Mouse (Mus musculus): ENCODE results near the gene Thsd7b. TPM values are rescaled to one million over a fixed set of nuclear protein-coding genes. Genes with fewer than 3 reads are reported as not detected.
A peak's percentile ranks its signal among the peaks of the same experiment; 100 is the strongest.
"Not testable (repeated sequence)": the region's sequence is repeated elsewhere in the genome, so short reads cannot be mapped to it uniquely, and the experiment has no call there.

The Thsd7b gene
- polyA plus RNA-seq, 1 experiment from 2014 or later, result 5.1 TPM

- WGBS, result 88% methylated on average over 13 of the region's 13 CpGs
- Histone ChIP-seq H3K9ac (no peak overlapping the region), H3K27me3 (no peaks in the 10 kb centered on the region), H3K9me3 (replicated peaks) (no peaks in the 10 kb centered on the region), H3K36me3 (ENCODE audit: poor library complexity, severe bottlenecking) (no peaks in the 10 kb centered on the region), H3K4me1 (no peaks in the 10 kb centered on the region), H3K4me3 (no peak overlapping the region), H3K27ac (no peak overlapping the region), H3K4me2 (no peak overlapping the region)
- ATAC-seq, result no peak
Observed at GRCm38 (mm10) chr1:129595447-129595846, 322.3 kb downstream of the Thsd7b start.

- no peak overlapping the region for H3K27ac ChIP-seq
- no peaks in the 10 kb centered on the region for H3K9me3 ChIP-seq (replicated peaks)
- ATAC-seq, result no peak
- no peak overlapping the region for H3K4me3 ChIP-seq
- H3K4me2 ChIP-seq, result no peak overlapping the region
- H3K36me3 ChIP-seq (ENCODE audit: poor library complexity, severe bottlenecking), result no peaks in the 10 kb centered on the region
- no peak overlapping the region for H3K9ac ChIP-seq
- no peaks in the 10 kb centered on the region; the same call in 1 of the 2 replicates for H3K4me1 ChIP-seq
- H3K27me3 ChIP-seq, result no peaks in the 10 kb centered on the region
Observed at GRCm38 (mm10) chr1:129600933-129601332, 327.8 kb downstream of the Thsd7b start.

- no peaks in the 10 kb centered on the region for H3K9me3 ChIP-seq (replicated peaks)
- H3K36me3 ChIP-seq (ENCODE audit: poor library complexity, severe bottlenecking), result no peaks in the 10 kb centered on the region
- H3K4me3 ChIP-seq, result no peak overlapping the region
- no peak overlapping the region for H3K27ac ChIP-seq
- H3K4me2 ChIP-seq, result no peak overlapping the region
- no peak overlapping the region for H3K9ac ChIP-seq
- H3K4me1 ChIP-seq, result no peaks in the 10 kb centered on the region; the same call in 1 of the 2 replicates
- no peak for ATAC-seq
- H3K27me3 ChIP-seq, result no peaks in the 10 kb centered on the region
Observed at GRCm38 (mm10) chr1:129602284-129602683, 329.2 kb downstream of the Thsd7b start.

- no peak overlapping the region for H3K27ac ChIP-seq
- WGBS, result 84% methylated on average over 3 of the region's 3 CpGs
Observed at GRCm38 (mm10) chr1:129608395-129608794, 335.3 kb downstream of the Thsd7b start.

GRCm38 (mm10) chr1:129616080-129616479, 343.0 kb downstream of the Thsd7b start:
- Histone ChIP-seq H3K27ac (no peak overlapping the region), H3K9me3 (replicated peaks) (no peaks in the 10 kb centered on the region), H3K4me1 (no peaks in the 10 kb centered on the region), H3K36me3 (ENCODE audit: poor library complexity, severe bottlenecking) (no peaks in the 10 kb centered on the region), H3K4me2 (no peak overlapping the region), H3K4me3 (no peak overlapping the region), H3K9ac (no peak overlapping the region), H3K27me3 (no peaks in the 10 kb centered on the region)
- WGBS, result 73% methylated on average over 1 of the region's 1 CpGs
- ATAC-seq, result no peak

More at GRCm38 (mm10) chr1:129608395-129608794, 335.3 kb downstream of the Thsd7b start:
- Histone ChIP-seq H3K9ac (no peak overlapping the region), H3K4me1 (no peaks in the 10 kb centered on the region; the same call in 1 of the 2 replicates), H3K4me3 (no peak overlapping the region), H3K9me3 (replicated peaks) (no peaks in the 10 kb centered on the region), H3K4me2 (no peak overlapping the region), H3K36me3 (ENCODE audit: poor library complexity, severe bottlenecking) (no peaks in the 10 kb centered on the region), H3K27me3 (no peaks in the 10 kb centered on the region)
- ATAC-seq, result no peak

- H3K4me1 ChIP-seq, result no peaks in the 10 kb centered on the region
- no peak overlapping the region for H3K27ac ChIP-seq
- H3K27me3 ChIP-seq, result no peaks in the 10 kb centered on the region
- WGBS, result 38% methylated on average over 7 of the region's 7 CpGs
- H3K9ac ChIP-seq, result no peak overlapping the region
- peak; percentile 63 for ATAC-seq
- no peaks in the 10 kb centered on the region for H3K36me3 ChIP-seq (ENCODE audit: poor library complexity, severe bottlenecking)
- H3K4me3 ChIP-seq, result no peak overlapping the region
- no peaks in the 10 kb centered on the region for H3K9me3 ChIP-seq (replicated peaks)
- H3K4me2 ChIP-seq, result no peak overlapping the region
Observed at GRCm38 (mm10) chr1:129619440-129620301, 346.6 kb downstream of the Thsd7b start.

GRCm38 (mm10) chr1:129624519-129624918, 351.4 kb downstream of the Thsd7b start:
- H3K9me3 ChIP-seq (replicated peaks), result no peaks in the 10 kb centered on the region
- ATAC-seq, result no peak

GRCm38 (mm10) chr1:129635146-129635545, 362.0 kb downstream of the Thsd7b start:
- ATAC-seq, result no peak

More at GRCm38 (mm10) chr1:129624519-129624918, 351.4 kb downstream of the Thsd7b start:
- Histone ChIP-seq H3K4me3 (no peak overlapping the region), H3K4me2 (no peak overlapping the region), H3K9ac (no peak overlapping the region), H3K4me1 (no peaks in the 10 kb centered on the region), H3K27me3 (no peaks in the 10 kb centered on the region), H3K27ac (no peak overlapping the region), H3K36me3 (ENCODE audit: poor library complexity, severe bottlenecking) (no peaks in the 10 kb centered on the region)
- WGBS, result 89% methylated on average over 6 of the region's 6 CpGs

GRCm38 (mm10) chr1:129644252-129644861, 371.3 kb downstream of the Thsd7b start:
- no peak overlapping the region for H3K4me3 ChIP-seq
- H3K4me1 ChIP-seq, result peaks cover 10% of the 10 kb centered on the region; the same call in 1 of the 2 replicates
- no peaks in the 10 kb centered on the region for H3K36me3 ChIP-seq (ENCODE audit: poor library complexity, severe bottlenecking)
- H3K4me2 ChIP-seq, result no peak overlapping the region
- no peak overlapping the region for H3K9ac ChIP-seq
- peak; percentile 95 for ATAC-seq
- no peaks in the 10 kb centered on the region for H3K9me3 ChIP-seq (replicated peaks)
- WGBS, result 16% methylated on average over 8 of the region's 8 CpGs
- H3K27me3 ChIP-seq, result no peaks in the 10 kb centered on the region
- peak overlapping the region; percentile 66 for H3K27ac ChIP-seq

More at GRCm38 (mm10) chr1:129635146-129635545, 362.0 kb downstream of the Thsd7b start:
- WGBS, result 62% methylated on average over 4 of the region's 4 CpGs
- Histone ChIP-seq H3K4me3 (no peak overlapping the region), H3K27me3 (no peaks in the 10 kb centered on the region), H3K4me2 (no peak overlapping the region), H3K9me3 (replicated peaks) (no peaks in the 10 kb centered on the region), H3K27ac (no peak overlapping the region), H3K9ac (no peak overlapping the region), H3K4me1 (no peaks in the 10 kb centered on the region), H3K36me3 (ENCODE audit: poor library complexity, severe bottlenecking) (no peaks in the 10 kb centered on the region)

GRCm38 (mm10) chr1:129651448-129651847, 378.3 kb downstream of the Thsd7b start:
- not testable (repeated sequence) for H3K4me1 ChIP-seq; ATAC-seq; H3K36me3 ChIP-seq (ENCODE audit: poor library complexity, severe bottlenecking); H3K27me3 ChIP-seq; H3K4me2 ChIP-seq; H3K27ac ChIP-seq; H3K4me3 ChIP-seq; H3K9ac ChIP-seq; H3K9me3 ChIP-seq (replicated peaks)
- WGBS, result 93% methylated on average over 6 of the region's 6 CpGs

GRCm38 (mm10) chr1:129658045-129658444, 384.9 kb downstream of the Thsd7b start:
- Histone ChIP-seq H3K36me3 (ENCODE audit: poor library complexity, severe bottlenecking) (no peaks in the 10 kb centered on the region), H3K27me3 (no peaks in the 10 kb centered on the region), H3K9me3 (replicated peaks) (no peaks in the 10 kb centered on the region), H3K9ac (no peak overlapping the region), H3K4me1 (no peaks in the 10 kb centered on the region), H3K4me2 (no peak overlapping the region), H3K27ac (no peak overlapping the region), H3K4me3 (no peak overlapping the region)
- 73% methylated on average over 3 of the region's 3 CpGs for WGBS
- ATAC-seq, result no peak

- Histone ChIP-seq H3K9ac (no peak overlapping the region), H3K4me1 (peaks cover 19% of the 10 kb centered on the region), H3K27ac (no peak overlapping the region), H3K4me3 (no peak overlapping the region), H3K27me3 (no peaks in the 10 kb centered on the region), H3K36me3 (ENCODE audit: poor library complexity, severe bottlenecking) (no peaks in the 10 kb centered on the region), H3K9me3 (replicated peaks) (no peaks in the 10 kb centered on the region), H3K4me2 (no peak overlapping the region)
- 59% methylated on average over 1 of the region's 1 CpGs for WGBS
- ATAC-seq, result no peak
Observed at GRCm38 (mm10) chr1:129675878-129676277, 402.8 kb downstream of the Thsd7b start.
